In the genomic region with DNA sequence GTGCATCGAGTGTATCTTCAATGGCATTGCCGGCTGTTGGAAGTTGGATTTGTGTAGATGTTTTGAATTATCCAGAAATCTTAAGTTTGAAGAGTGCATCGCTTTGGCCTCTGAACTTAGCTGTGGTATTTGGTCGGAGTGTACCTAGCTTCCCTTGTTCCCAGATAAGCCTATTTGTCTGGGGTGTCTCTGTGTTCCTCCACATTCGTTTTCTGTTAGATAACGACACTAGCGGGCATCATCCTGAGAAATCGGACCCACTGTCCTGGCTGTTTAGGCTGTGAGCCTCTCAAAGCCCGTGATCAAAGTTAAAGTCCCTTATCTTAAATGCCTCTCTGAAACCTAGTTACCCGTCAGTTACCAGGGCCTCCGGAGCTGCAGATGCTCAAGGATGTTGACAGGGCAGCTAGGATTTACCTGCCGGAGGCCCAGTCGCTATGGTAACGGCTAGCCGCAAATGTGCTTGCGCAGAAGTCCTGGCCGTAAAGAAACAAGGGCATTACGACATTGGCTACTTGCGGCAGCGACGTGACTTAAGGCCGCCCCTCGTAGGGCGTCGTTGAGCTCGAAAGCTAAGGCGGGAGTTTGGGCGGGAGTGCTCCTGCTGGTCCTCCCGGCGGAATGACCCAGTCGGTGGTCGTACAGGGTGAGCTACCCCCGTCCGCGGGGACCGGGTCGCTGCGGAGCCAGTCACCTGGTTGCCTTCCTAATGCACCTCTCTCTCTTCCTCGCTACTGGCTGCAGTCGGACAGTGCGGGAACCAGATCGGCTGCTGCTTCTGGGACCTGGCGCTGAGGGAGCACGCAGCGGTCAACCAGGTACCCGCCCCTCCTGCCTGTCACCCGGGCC, we compare ENCODE assay signal across 8 mouse cellular contexts. TPM values are rescaled to one million over a fixed set of nuclear protein-coding genes. Genes with fewer than 3 reads are reported as not detected.
DNase-seq lines count a peak whose midpoint lies in the region; ATAC-seq and TF ChIP-seq lines count a peak whose summit lies in the region.

A gene (minus strand): TSS at position 453 of the 849 bp plus-strand sequence.
A gene (plus strand): TSS at position 515 of the 849 bp plus-strand sequence.

- intact Hi-C loops in heart, postnatal 36 days (cut with DNase I), result no loop called here

- peak within 1 kb of the TSS; percentile 46 for H3K27ac ChIP-seq in forebrain, embryonic 16.5 days (ENCODE audit: low read length)
- H3K27ac ChIP-seq in layer of hippocampus, adult 2 months, result peak within 1 kb of the TSS; percentile 88
- no peak within 1 kb of the TSS for H3K27ac ChIP-seq in lung, embryonic 14.5 days (ENCODE audit: low read depth)
- 0 out of 2 replicates have a peak within 1 kb of the TSS, but pooled peaks have one; percentile 64 for H3K27ac ChIP-seq in olfactory bulb, adult 2 months (ENCODE audit: insufficient read depth, low read depth, low read length)
- H3K27ac ChIP-seq in thymus, adult 2 months (ENCODE audit: control insufficient read depth, insufficient read depth, low read length), result peak within 1 kb of the TSS; percentile 71

- H3K4me1 ChIP-seq in G1E (ENCODE audit: insufficient read depth, low read depth, low read length), result peaks cover 21% of the 10 kb centered on the region
- H3K4me1 ChIP-seq in forebrain, embryonic 16.5 days (replicated peaks; ENCODE audit: control insufficient read depth, insufficient read depth, low read length), result peaks cover 12% of the 10 kb centered on the region
- no peaks in the 10 kb centered on the region; the same call in 1 of the 2 replicates for H3K4me1 ChIP-seq in lung, embryonic 14.5 days (ENCODE audit: insufficient read depth)
- H3K4me1 ChIP-seq in olfactory bulb, adult 2 months (ENCODE audit: control insufficient read depth, insufficient read depth, low read length), result no peaks in the 10 kb centered on the region
- H3K4me1 ChIP-seq in thymus, adult 2 months (replicated peaks; ENCODE audit: control insufficient read depth, insufficient read depth, low read length), result peaks cover 22% of the 10 kb centered on the region

- H3K27me3 ChIP-seq in G1E (ENCODE audit: insufficient read depth, low read length), result peaks cover 6% of the 10 kb centered on the region
- no peaks in the 10 kb centered on the region for H3K27me3 ChIP-seq in forebrain, embryonic 16.5 days (replicated peaks; ENCODE audit: control insufficient read depth, insufficient read depth, low read length)
- no peaks in the 10 kb centered on the region for H3K27me3 ChIP-seq in lung, embryonic 14.5 days (ENCODE audit: insufficient read depth, low read length)
- H3K27me3 ChIP-seq in thymus, adult 2 months (ENCODE audit: control insufficient read depth, insufficient read depth, low read length), result no peaks in the 10 kb centered on the region

- TF ChIP-seq CTCF in G1E (IDR thresholded peaks at IDR 0.05; ENCODE audit: low read depth, low read length), result no peak
- 0 out of 2 replicates have a peak, but pooled peaks have one; percentile 2 for TF ChIP-seq CTCF in layer of hippocampus, adult 2 months (conservative IDR thresholded peaks at IDR 0.05)
- no peak for TF ChIP-seq CTCF in lung, embryonic 14.5 days (IDR thresholded peaks at IDR 0.05; ENCODE audit: low read depth)
- TF ChIP-seq CTCF in olfactory bulb, adult 2 months (IDR thresholded peaks at IDR 0.05; ENCODE audit: insufficient read depth, low read depth, low read length), result no peak
- no peak for TF ChIP-seq CTCF in thymus, adult 2 months (IDR thresholded peaks at IDR 0.05; ENCODE audit: borderline replicate concordance, control insufficient read depth, extremely low read depth, insufficient read depth, low read length, poor library complexity)

- no peaks in the 10 kb centered on the region for H3K9me3 ChIP-seq in G1E (replicated peaks)
- H3K9me3 ChIP-seq in forebrain, embryonic 16.5 days (ENCODE audit: control insufficient read depth, low read length), result no peaks in the 10 kb centered on the region
- H3K9me3 ChIP-seq in lung, embryonic 14.5 days (ENCODE audit: low read depth, low read length), result no peaks in the 10 kb centered on the region

- ATAC-seq in G1E (ENCODE audit: extremely low read depth, insufficient number of reproducible peaks, low FRiP score, poor library complexity, severe bottlenecking), result peak; percentile 81
- peak; percentile 93 for ATAC-seq in forebrain, embryonic 16.5 days
- peak; percentile 91 for ATAC-seq in lung, embryonic 14.5 days (ENCODE audit: insufficient read depth)

- DNase-seq in G1E (ENCODE audit: low spot score), result peak; percentile 64
- peak; percentile 91 to 95 for DNase-seq in cerebellum, adult 18-20 months
- peak; percentile 83 to 84 for DNase-seq in heart, postnatal 36 days
- DNase-seq in layer of hippocampus, adult 2 months (ENCODE audit: low spot score in 2 of 2), result peak; percentile 88 to 94
- DNase-seq in lung, embryonic 14.5 days, result peak; percentile 98
- DNase-seq in thymus, adult 2 months, result peak; percentile 94

- WGBS in forebrain, embryonic 16.5 days, result 5% methylated on average over 47 of the region's 47 CpGs
- 4% methylated on average over 47 of the region's 47 CpGs for WGBS in lung, embryonic 14.5 days
- 2% methylated on average over 47 of the region's 47 CpGs for WGBS in olfactory bulb, adult 2 months
- 7% methylated on average over 47 of the region's 47 CpGs for WGBS in thymus, adult 2 months

- peak within 1 kb of the TSS; percentile 69 for H3K9ac ChIP-seq in forebrain, embryonic 16.5 days (replicated peaks; ENCODE audit: low read depth, low read length)
- peak within 1 kb of the TSS; percentile 78 for H3K9ac ChIP-seq in lung, embryonic 14.5 days

- peak; percentile 45; the same call in 1 of the 2 replicates for TF ChIP-seq POLR2A in olfactory bulb, adult 2 months (IDR thresholded peaks at IDR 0.05; ENCODE audit: insufficient read depth, low read depth, low read length)
- peak; percentile 80 for TF ChIP-seq POLR2A in thymus, adult 2 months (IDR thresholded peaks at IDR 0.05; ENCODE audit: control insufficient read depth, extremely low read depth, insufficient read depth, low read length, poor library complexity)

- peak within 1 kb of the TSS; percentile 78 for H3K4me2 ChIP-seq in forebrain, embryonic 16.5 days (ENCODE audit: low read length)
- peak within 1 kb of the TSS; percentile 81 for H3K4me2 ChIP-seq in lung, embryonic 14.5 days

- H3K4me3 ChIP-seq in G1E (ENCODE audit: low read depth, low read length), result peak within 1 kb of the TSS; percentile 85
- H3K4me3 ChIP-seq in forebrain, embryonic 16.5 days (replicated peaks; ENCODE audit: low read length), result peak within 1 kb of the TSS; percentile 61
- peak within 1 kb of the TSS; percentile 70 for H3K4me3 ChIP-seq in layer of hippocampus, adult 2 months
- peak within 1 kb of the TSS; percentile 73 for H3K4me3 ChIP-seq in lung, embryonic 14.5 days (ENCODE audit: low read depth, low read length)
- peak within 1 kb of the TSS; percentile 62 for H3K4me3 ChIP-seq in olfactory bulb, adult 2 months (ENCODE audit: insufficient read depth, low read depth, low read length)
- H3K4me3 ChIP-seq in thymus, adult 2 months (ENCODE audit: control insufficient read depth, insufficient read depth, low read length), result peak within 1 kb of the TSS; percentile 100

- peaks cover 28% of the 10 kb centered on the region for H3K36me3 ChIP-seq in G1E (replicated peaks)
- H3K36me3 ChIP-seq in forebrain, embryonic 16.5 days (ENCODE audit: control insufficient read depth, insufficient read depth), result no peaks in the 10 kb centered on the region
- H3K36me3 ChIP-seq in lung, embryonic 14.5 days (ENCODE audit: insufficient read depth), result peaks cover 13% of the 10 kb centered on the region
- peaks cover 8% of the 10 kb centered on the region; the same call in 1 of the 2 replicates for H3K36me3 ChIP-seq in thymus, adult 2 months (ENCODE audit: control insufficient read depth, insufficient read depth, low read length)

RNA-seq across cellular contexts. Expression of the first gene that starts in this region (rescaled TPM):
- total RNA-seq in G1E (2014; fragmentation: Nextera tagmentation) (0.73 and 11.0 TPM in 2 replicates), G1E (2017) (1.6 and 2.3 TPM in 2 replicates)
- polyA plus RNA-seq in G1E (2012), result 0.16 and 0.25 TPM in 2 replicates
- 27.8 and 28.6 TPM in 2 replicates for polyA plus RNA-seq in forebrain, embryonic 16.5 days (2015; fragmentation: Nextera tagmentation; extraction: Ambion mirVana)
- 1 to 10 TPM; 5.4 to 6.7 TPM for total RNA-seq in heart, postnatal 36 days (2021)
- total RNA-seq in layer of hippocampus, adult 2 months (2021), result 10 to 100 TPM; 11.2 to 12.3 TPM
- 9.8 and 13.7 TPM in 2 replicates for polyA plus RNA-seq in lung, embryonic 14.5 days (2014; fragmentation: Nextera tagmentation; extraction: Ambion mirVana)
- not detected in 2 replicates for polyA plus RNA-seq in olfactory bulb, adult 2 months (2012; ENCODE audit: insufficient read depth, insufficient read length, low replicate concordance, missing spikeins)
- 0.80 and 1.6 TPM in 2 replicates for polyA plus RNA-seq in thymus, adult 2 months (2012; rRNA removed)

RNA-seq across cellular contexts. Expression of the second gene that starts in this region (rescaled TPM):
- 33.3 and 36.4 TPM in 2 replicates for total RNA-seq in G1E (2014; fragmentation: Nextera tagmentation)
- 24.8 TPM in 2 replicates for total RNA-seq in G1E (2017)
- polyA plus RNA-seq in G1E (2012), result 3.7 and 4.2 TPM in 2 replicates
- 11.7 and 12.6 TPM in 2 replicates for polyA plus RNA-seq in forebrain, embryonic 16.5 days (2015; fragmentation: Nextera tagmentation; extraction: Ambion mirVana)
- total RNA-seq in heart, postnatal 36 days (2021), result 1 to 10 TPM; 1.0 to 1.2 TPM
- total RNA-seq in layer of hippocampus, adult 2 months (2021), result 1 to 10 TPM; 3.5 to 3.8 TPM
- 20.5 and 21.0 TPM in 2 replicates for polyA plus RNA-seq in lung, embryonic 14.5 days (2014; fragmentation: Nextera tagmentation; extraction: Ambion mirVana)
- not detected in 2 replicates for polyA plus RNA-seq in olfactory bulb, adult 2 months (2012; ENCODE audit: insufficient read depth, insufficient read length, low replicate concordance, missing spikeins)
- 113 and 120 TPM in 2 replicates for polyA plus RNA-seq in thymus, adult 2 months (2012; rRNA removed)

Comparison
In these comparisons a context has a peak if more than half of its experiments do, and no peak if none do; other contexts are left out.
1. RNA of the second gene that starts in this region (total RNA-seq): 24.8 to 36.4 TPM in G1E; 3.5 to 3.8 TPM in layer of hippocampus, adult 2 months and 1.0 to 1.2 TPM in heart, postnatal 36 days; every median in the first group is over 4 times any median in the second.
2. Peak in every context shown above with its lines, with median percentiles within 50 percentile points of each other: ATAC-seq, DNase-seq and H3K4me3 ChIP-seq.